Mouse (Mus musculus) regulatory T cell (primary cell): ENCODE measurements around the gene Oxct1.

Source experiments
- in situ Hi-C: fragments of 300-600 bp; cut with MboI, MseI; formaldehyde crosslinking; loops from one replicate; pipeline ENCODE4 v1.15.1; 2025; ENCODE audit warnings: high pct_unique_total_duplicates

Gene Oxct1

DNA sequence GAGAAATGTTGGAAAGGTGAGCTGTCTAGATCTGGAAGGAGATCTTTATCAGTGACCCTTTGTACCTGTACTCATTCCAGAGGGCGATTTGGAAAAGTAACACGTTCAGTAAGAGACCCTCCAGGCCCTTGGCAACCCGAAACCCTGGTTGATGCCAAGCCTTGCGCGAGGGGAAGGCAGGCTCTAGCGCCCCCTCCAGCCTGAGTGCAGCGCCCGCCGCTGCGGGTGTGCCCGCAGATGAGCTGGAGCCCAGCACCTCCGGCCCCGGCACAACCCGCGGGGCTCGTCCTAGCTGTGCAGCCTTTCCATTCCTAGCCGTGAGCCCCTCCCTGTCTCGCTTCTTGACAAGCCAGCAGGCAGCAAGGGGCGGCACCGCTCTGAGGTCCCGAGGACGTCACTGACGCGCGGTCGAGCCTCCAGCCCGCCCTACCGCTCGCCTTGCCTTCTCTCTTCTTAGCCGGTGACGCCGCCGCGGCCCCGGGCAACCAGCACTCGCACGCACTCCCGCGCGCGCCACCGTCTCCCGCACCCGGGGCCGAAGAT, at the start of gene Oxct1:
TSS of gene Oxct1 (plus strand) at position 153 of the 543 bp plus-strand sequence.
- in situ Hi-C loops: no loop called here

DNA sequence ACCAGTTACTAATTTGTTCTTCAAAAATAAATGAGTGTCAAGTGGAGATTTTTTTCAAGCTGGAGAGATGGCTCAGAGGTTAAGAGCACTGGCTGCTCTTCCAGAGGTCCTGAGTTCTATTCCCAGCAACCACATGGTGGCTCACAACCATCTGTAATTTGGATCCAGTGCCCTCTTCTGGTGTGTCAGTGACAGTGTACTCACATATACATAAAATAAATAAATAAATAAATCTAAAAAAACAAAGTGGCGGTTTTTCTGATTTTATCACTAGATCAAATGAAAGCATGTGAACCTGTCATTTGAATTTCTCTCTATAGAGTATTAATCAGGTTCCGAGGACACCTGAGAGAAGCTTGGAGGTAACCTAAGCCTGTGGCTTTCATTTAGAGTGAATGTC, 47.9 kb upstream of the Oxct1 start:
- in situ Hi-C loops: loop anchor here (10.0 kb wide), 1 partner anchor 1107 kb away; no protein-coding TSS in a partner anchor

DNA sequence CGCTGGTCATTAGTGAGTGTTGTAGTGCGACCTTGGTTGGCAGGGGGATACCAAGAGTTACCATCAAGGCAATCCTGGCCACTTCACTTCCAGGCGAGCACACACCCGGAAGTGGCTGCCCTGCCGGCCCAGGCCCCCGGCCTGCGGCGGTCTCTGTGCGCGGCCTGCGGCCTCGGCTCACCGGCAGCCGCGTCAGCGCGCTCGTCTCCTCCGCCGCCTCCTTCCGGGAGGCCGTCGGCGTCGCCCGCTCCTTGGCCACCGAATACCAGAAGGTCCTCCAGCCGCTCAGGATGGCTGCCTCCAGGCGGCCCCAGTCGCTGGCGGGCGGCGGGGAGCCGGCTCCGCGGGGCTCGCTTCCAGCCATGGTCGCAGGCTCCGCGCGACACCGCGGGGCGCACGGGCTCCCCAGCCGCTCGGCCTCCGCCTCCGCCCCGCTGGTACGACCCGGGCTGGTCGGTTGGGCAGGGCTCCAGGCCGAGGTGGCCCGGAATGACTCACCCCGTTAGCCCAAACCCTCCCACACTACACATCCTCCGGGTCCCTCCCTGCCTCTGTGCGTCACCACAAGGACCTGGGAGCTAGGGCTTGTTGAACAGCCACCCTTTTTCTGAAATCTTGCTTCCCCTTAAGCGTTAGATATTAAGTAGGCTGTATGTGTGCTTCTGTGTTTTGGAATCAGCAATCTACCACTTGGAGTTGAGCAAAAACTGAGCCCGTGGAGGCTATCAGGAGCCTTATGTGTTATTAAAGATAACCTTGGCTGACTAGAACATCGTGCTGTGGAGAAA, 46.9 kb upstream of the Oxct1 start, which contains the start of gene Fbxo4:
TSS of gene Fbxo4 (minus strand) at position 513 of the 788 bp plus-strand sequence.
- in situ Hi-C loops: loop anchor here (10.0 kb wide), 1 partner anchor 1106 kb away; no protein-coding TSS in a partner anchor

DNA sequence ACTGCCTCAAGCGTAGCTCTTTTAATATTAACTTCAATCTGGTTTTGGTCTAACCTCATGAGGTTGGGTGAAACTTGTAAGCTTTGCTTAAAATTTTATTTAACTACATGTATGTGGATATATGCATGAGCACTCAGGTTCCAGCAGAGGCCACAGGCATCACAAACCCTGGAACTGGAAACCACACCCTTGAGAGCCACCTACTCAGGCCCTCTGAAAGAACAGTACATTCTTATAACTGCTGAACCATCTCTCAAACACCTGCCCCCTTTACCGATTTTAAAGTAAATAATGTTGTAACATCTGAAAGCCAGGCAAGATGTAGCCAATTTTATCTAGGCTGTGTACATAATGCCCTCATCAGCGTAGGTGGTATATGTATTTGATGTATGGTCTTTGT, 46.3 kb upstream of the Oxct1 start:
- in situ Hi-C loops: loop anchor here (10.0 kb wide), 1 partner anchor 1105 kb away; no protein-coding TSS in a partner anchor

- in situ Hi-C loops: no loop called here
Observed at GRCm38 (mm10) chr15:3982732-3983131, 43.5 kb upstream of the Oxct1 start.

GRCm38 (mm10) chr15:3984876-3985275, 41.3 kb upstream of the Oxct1 start:
- in situ Hi-C loops: no loop called here

- in situ Hi-C loops: no loop called here
Observed at GRCm38 (mm10) chr15:3987981-3988380, 38.2 kb upstream of the Oxct1 start.

DNA sequence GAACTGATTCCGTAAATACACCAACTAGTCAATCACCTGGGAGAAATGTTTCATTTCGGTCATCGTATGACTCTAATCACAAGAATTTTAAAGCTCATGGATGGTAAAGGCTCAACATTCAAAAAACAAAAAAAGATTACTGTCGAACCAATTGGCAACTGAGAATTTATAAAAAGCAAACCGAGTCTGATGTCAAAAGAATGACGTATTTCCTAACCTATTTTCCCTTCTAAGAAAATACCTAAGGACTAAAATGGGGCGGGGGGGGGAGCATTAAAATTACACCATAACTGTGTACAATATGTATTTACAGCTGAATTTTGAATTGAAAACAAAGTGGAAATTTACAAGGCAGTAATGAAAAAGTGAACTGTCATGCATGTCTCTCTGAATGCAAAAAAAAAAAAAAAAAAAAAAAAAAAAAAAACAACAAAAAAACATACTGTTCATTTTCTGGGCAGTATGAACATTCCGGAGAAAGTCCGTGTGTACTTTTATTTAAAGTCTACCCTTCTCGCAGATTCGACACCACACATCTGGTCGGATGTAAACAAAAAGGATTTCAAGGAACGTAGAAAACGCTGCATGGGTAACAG, 31.2 kb upstream of the Oxct1 start:
- in situ Hi-C loops: loop anchor here (5.0 kb wide), 1 partner anchor 42 kb away; no protein-coding TSS in a partner anchor

- in situ Hi-C loops: loop anchor here (5.0 kb wide), 1 partner anchor 42 kb away; no protein-coding TSS in a partner anchor
Observed at GRCm38 (mm10) chr15:3995448-3996266, 30.5 kb upstream of the Oxct1 start, which contains the start of gene AW549877. Gene AW549877, minus strand, starts transcription at chr15:3995744.

DNA sequence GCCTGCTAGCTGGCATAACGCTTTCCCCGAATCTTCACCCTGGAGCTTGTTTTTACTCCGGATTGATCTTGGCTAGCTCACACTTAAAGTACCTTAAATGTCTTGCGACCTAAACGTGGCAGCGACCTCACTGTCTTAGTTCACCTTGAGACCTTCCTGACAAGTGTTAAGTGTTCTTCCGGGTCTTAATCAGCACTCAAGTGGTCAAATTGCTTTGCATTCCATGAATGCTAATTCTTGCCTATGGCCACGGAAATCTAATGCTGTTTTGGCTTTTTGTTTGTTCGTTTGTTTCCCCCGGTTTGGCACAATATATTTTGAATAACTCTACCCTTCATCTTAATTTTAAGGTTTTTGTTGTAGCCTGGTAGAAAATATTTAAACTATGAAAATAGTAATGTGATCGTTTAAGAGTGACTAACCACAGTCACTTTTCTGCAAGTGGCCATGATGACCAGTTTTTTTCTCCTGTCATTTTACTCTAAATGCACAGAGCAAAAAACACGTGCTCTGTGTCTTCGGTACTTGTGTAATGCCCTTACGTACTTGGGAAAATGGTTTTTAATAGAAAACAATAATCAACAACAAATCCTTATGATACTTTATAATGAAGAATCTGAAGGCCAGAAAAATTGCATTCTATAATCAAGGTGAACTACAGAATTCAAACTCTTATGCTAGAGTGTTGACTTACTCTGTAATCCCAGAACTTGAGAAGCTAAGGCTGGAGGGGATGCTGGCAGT, 29.7 kb upstream of the Oxct1 start:
- in situ Hi-C loops: loop anchor here (5.0 kb wide), 1 partner anchor 41 kb away; no protein-coding TSS in a partner anchor

DNA sequence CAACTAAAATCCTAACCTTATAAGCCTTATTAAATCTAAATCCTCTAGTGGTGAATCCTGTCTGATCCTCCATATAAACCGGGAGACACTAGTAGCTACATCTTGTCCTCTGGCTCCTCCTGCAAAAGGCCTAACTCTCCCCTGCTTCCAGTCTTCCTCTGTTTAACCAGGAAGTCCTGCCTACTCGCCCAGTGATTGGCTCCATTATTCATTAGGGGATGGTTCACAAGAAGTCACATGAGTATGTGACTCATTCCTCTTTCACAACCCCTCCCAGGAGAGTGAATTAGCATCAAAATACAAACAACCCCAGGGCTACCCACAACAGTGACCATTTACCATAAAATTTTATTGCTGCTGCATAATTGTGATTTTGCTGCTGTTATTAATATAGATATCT, 27.0 kb upstream of the Oxct1 start:
- in situ Hi-C loops: loop anchor here (5.0 kb wide), 1 partner anchor 38 kb away; no protein-coding TSS in a partner anchor

DNA sequence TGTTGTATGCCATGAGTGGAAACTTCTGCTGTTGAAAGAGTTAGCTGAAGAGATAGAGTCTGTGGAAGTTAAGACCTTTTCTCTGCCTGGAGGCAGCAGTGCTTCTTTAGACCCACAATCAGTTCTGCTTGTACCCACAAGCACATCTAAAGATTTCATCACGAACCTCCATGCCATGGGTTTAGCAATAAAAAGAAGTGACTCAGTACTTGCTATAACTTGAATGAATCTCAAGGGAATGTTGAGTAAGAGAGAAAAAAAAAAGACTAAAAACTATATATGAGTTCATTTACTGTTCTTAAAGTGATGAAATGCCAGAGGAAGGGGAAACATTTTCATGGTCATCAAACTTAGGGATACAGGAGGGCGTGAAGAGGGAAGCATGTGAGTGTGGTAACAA, 25.6 kb upstream of the Oxct1 start:
- in situ Hi-C loops: no loop called here

GRCm38 (mm10) chr15:4013873-4014272, 12.3 kb upstream of the Oxct1 start:
- in situ Hi-C loops: no loop called here

DNA sequence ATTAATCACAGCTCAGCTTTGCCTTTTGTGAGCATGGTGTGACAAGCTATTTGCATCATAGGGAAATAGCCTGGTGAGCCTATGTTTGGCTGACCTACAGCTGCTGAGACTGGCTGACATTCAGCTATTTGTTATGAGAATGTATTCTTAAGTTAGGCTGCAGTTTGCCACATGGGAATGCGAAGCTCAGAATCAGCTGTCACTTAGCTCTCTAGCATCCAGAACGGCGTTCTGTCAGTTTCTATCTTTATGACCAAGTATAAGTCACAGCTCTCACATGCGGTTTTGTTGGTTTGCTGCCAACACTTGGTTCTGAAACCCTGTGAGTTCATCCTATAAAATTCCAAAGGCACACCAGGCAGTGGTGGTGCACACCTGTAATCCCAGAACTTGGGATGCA, 5.5 kb upstream of the Oxct1 start:
- in situ Hi-C loops: no loop called here

DNA sequence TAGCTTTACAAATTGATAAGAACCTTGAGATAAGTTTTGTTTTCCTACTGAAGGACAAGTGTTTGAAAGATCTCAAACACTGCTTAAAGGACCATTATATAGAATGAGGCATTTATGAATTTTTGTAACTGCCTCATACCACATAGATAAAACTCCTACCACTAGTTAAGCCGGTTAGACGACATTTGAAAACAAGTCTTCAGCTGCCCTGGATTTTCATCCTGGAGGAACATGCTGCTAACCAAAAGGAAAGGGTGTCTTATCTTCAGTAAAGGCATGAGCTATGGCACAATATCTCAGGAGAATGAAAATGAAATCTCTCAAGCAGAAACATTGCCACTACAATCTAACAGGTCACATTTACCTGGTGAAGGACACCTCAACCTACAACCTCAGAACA, 2.4 kb upstream of the Oxct1 start:
- in situ Hi-C loops: no loop called here

DNA sequence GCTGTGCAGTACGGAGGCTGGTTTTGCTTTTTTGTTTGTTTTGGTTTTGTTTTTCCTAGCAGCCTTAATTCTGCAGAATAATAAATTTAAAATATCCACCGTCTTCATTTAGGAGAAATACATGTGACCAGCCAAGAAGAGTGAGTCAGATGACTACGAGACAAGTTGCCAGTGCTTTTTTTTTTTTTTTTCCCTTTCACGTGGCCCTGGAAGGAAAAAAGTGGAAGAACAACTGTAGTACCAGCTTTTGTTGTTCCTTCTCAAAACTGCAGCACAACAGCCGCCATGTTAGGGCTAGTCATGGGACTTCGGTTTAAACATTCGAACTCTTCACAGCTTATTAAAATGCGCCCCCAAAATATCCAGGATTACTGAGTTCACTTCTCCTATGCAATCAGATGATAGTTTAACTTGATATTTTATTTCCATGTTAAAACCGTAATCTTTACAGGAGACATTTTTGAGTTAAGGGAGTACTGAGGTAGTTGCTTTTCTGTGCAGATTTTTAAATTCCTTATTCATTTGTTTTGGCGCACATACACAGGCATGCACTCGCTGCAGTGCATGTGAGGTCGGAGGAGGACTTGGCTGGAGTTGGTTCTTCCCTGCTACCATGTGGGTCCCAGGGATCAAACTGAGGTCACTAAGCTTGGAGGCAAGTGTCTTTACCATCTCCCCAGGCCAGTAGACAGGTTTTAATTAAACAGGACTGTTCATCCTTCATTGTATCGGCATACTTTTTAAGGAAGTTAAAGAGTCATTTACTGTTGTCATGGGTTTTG, 1.3 kb upstream of the Oxct1 start:
- in situ Hi-C loops: no loop called here

- in situ Hi-C loops: no loop called here
Observed at GRCm38 (mm10) chr15:4025508-4025904, 677 bp upstream of the Oxct1 start.

- in situ Hi-C loops: no loop called here
Observed at GRCm38 (mm10) chr15:4026831-4027584, 825 bp downstream of the Oxct1 start.
